Mouse (Mus musculus) midbrain, embryonic 14.5 days (tissue): ENCODE measurements around the gene Scrn2. TPM values are rescaled to one million over a fixed set of nuclear protein-coding genes. Genes with fewer than 3 reads are reported as not detected.

Source experiments
- ATAC-seq: fragments of 200-750 bp; cut with Nextera tagmentation; 2 replicates; pipeline ENCODE4 v1.8.0; 2017; ENCODE audit warnings: moderate number of reproducible peaks, moderate library complexity; ENCODE audit not compliant: low FRiP score, low TSS enrichment
- DNase-seq: peaks from one replicate; pipeline ENCODE4 v3.0.0-alpha.2; 2015
- H3K27ac ChIP-seq: fragments of 300-500 bp; sonication (generic); replicated peaks from 2 replicates; pipeline ENCODE4 v1.5.1; 2014; ENCODE audit warnings: mild to moderate bottlenecking, low read depth, low read length, moderate library complexity
- H3K27me3 ChIP-seq: fragments of 300-500 bp; sonication (generic); 2 replicates; pipeline ENCODE4 v1.6.1; 2014; ENCODE audit warnings: low read length, control low read depth, mixed read lengths; ENCODE audit not compliant: control insufficient read depth, insufficient read depth
- H3K36me3 ChIP-seq: fragments of 300-500 bp; sonication (generic); 2 replicates; pipeline ENCODE4 v1.6.1; 2014; ENCODE audit warnings: low read length, control low read depth; ENCODE audit not compliant: control insufficient read depth, insufficient read depth
- H3K4me1 ChIP-seq: fragments of 300-500 bp; sonication (generic); 2 replicates; pipeline ENCODE4 v1.6.1; 2014; ENCODE audit warnings: mild to moderate bottlenecking, antibody characterized with exemption, low read length, control low read depth; ENCODE audit not compliant: control insufficient read depth, insufficient read depth
- H3K4me2 ChIP-seq: fragments of 300-500 bp; sonication (generic); 2 replicates; pipeline ENCODE4 v1.6.1; 2014; ENCODE audit warnings: mild to moderate bottlenecking, low read length, moderate library complexity
- H3K4me3 ChIP-seq: fragments of 300-500 bp; sonication (generic); replicated peaks from 2 replicates; pipeline ENCODE4 v1.5.1; 2014; ENCODE audit warnings: low read depth, low read length
- H3K9ac ChIP-seq: fragments of 300-500 bp; sonication (generic); replicated peaks from 2 replicates; pipeline ENCODE4 v1.6.1; 2014; ENCODE audit warnings: mild to moderate bottlenecking, low read length, moderate library complexity
- H3K9me3 ChIP-seq: fragments of 300-500 bp; sonication (generic); 2 replicates; pipeline ENCODE4 v1.6.1; 2016; ENCODE audit warnings: low read length, control low read depth, mixed read lengths; ENCODE audit not compliant: control insufficient read depth
- WGBS: fragments of 180-500 bp; shearing (Covaris S2); extraction: QIAGEN DNeasy Blood & Tissue Kit; methylation state at CpG from one replicate; pipeline ENCODE4 v1.1.7; 2014; 5-methylcytosine and 5-hydroxymethylcytosine counted together
- polyA plus RNA-seq: library from polyadenylated mRNA; unstranded; fragments of >200 nt; fragmentation: Nextera tagmentation; extraction: Ambion mirVana; gene quantifications from 2 replicates; pipeline ENCODE4 v1.2.1, GENCODE M21; 2014

Scrn2 gene
- polyA plus RNA-seq, 1 experiment from 2014 or later: 15.6 TPM

DNA sequence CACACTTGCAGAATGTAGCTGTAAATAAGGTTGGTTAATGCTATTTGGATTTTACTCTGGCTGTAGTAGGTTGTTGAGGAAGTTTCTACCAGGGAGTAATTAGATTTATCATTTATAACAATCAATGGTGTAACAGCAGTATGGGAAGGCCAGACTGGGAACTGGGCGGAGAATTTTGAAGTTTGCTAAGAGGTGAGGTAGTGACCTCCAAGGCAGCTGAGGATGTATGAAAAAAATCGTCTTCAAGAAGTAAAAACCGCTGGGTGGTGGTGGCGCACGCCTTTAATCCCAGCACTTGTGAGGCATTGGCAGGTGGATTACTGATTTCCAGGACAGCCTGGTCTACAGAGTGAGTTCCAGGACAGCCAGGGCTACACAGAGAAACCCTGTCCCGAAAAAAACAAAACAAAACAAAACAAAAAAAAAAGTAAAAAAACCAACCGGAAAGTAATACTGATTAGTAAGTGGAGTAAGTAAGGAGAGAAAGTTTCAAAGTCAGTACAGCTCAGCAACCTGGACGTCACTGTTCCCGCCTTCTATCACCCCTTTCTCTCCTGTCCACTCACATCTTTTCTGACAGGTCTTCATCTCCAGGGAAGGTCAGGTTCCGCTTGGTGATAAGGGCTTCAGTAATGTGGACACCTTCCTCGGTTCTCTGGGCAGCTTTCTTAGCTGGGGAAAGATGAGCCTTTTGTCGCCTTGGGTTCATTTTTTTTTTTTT is 10.7 kb downstream of the Scrn2 start:
- peaks cover 13% of the 10 kb centered on the region; the same call in 1 of the 2 replicates for H3K4me1 ChIP-seq
- 0 out of 2 replicates have a peak, but pooled peaks cover 6% of the 10 kb centered on the region for H3K36me3 ChIP-seq
- peak overlapping the region; percentile 78 for H3K4me2 ChIP-seq
- peak overlapping the region; percentile 63 for H3K4me3 ChIP-seq
- H3K9me3 ChIP-seq: no peaks in the 10 kb centered on the region
- H3K27me3 ChIP-seq: no peaks in the 10 kb centered on the region
- no peak for ATAC-seq
- DNase-seq: no peak
- 0 out of 2 replicates have a peak overlapping the region, but pooled peaks have one; percentile 45 for H3K9ac ChIP-seq
- WGBS: 50% methylated on average over 12 of the region's 12 CpGs
- peak overlapping the region; percentile 52; the same call in 1 of the 2 replicates for H3K27ac ChIP-seq

DNA sequence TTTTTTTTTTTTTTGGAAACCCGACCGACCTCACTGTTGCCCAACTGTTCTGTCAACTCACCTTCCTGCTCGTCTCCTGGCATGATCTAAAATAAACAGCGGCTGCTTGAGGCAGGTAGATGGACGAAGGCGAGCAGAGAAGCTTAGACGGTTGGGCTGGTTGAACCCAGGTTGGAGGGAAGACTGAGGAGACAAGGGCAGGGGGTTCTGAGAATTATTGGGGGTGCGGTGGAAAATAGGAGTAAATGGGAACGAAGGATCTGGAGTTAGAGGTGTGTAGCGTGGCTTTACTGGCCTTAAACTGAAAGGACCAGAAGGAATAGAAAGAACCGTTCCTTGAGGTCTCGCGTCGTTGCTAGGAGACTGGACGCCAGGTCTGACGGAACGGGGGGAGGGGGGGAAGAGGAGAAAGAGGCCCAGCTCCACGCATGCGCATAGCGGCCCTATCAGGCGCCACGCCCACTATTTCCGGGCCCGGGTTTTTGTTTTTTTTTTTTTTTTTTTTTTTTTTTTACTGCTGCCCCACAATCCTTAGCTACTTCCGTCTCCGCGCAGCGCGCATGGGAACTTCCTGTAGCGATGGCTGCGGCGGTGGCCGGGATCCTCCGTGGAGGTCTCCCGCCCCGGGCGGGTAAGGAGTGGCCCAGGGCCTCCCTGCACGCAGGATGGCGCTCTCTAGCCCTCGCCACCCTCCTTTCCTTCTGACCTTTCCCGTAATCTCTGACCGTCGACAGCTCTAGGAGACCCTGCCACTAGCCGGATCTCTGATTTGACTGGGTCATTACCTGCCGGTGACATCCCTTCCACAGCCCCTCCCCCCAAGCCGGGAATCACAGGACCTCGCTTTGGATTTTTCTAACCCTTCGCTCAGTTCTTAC is 11.5 kb downstream of the Scrn2 start, which contains the start of the genes Lrrc46 and Mrpl10:
Gene Lrrc46 (minus strand): TSS at position 386 of the 878 bp plus-strand sequence.
Gene Mrpl10 (plus strand): TSS at position 539 of the 878 bp plus-strand sequence.
- Histone ChIP-seq H3K9me3 (no peaks in the 10 kb centered on the region), H3K27ac (peak within 1 kb of the TSS; percentile 84), H3K36me3 (0 out of 2 replicates have a peak, but pooled peaks cover 6% of the 10 kb centered on the region), H3K4me1 (peaks cover 13% of the 10 kb centered on the region; the same call in 1 of the 2 replicates), H3K27me3 (no peaks in the 10 kb centered on the region), H3K4me3 (peak within 1 kb of the TSS; percentile 63), H3K9ac (peak within 1 kb of the TSS; percentile 84), H3K4me2 (peak within 1 kb of the TSS; percentile 83)
- DNase-seq: peak; percentile 99
- peak; percentile 90 for ATAC-seq
- under 1% methylated on average over 48 of the region's 48 CpGs for WGBS

DNA sequence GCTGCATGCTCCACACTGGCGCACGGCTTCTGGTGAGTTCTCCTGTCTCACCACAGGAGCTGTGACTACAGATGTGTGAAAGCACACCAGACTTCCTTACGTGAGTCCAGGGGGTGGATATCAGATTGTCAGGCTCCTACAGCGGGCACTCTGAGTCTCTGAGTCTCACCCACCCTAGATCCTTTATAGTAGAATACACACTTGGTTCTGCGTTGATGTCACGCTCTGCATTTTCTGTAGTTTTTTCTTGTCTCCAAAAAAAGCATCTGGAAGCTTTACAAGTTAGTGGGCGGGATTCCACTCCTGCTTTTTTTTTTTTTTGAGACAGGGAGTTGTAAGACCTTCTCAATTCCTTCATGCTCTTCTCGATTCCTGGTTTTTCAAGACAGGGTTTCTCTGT is 15.2 kb downstream of the Scrn2 start:
- Histone ChIP-seq H3K36me3 (peaks cover 26% of the 10 kb centered on the region), H3K4me3 (no peak overlapping the region), H3K4me2 (no peak overlapping the region), H3K9ac (no peak overlapping the region), H3K4me1 (peaks cover 13% of the 10 kb centered on the region; the same call in 1 of the 2 replicates), H3K27ac (no peak overlapping the region), H3K27me3 (no peaks in the 10 kb centered on the region), H3K9me3 (no peaks in the 10 kb centered on the region)
- ATAC-seq (no peak), DNase-seq (no peak)
- 97% methylated on average over 8 of the region's 8 CpGs for WGBS

DNA sequence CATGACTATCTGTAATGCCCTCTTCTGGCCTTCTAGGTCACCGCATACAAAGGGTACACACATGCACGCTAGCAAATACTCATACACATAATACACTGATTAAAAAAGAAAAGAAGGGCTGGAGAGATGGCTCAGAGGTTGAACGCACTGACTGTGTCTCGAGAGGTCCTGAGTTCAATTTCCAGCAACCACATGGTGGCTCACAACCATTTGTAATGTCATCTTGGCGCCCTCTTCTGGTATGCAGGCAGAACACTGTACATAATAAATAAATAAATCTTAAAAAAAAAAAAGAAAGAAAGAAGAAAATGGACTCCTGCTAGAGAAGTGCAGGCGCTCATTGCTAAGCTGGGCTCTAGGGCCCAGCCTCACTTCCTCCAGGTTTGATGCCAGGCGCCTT is 16.1 kb downstream of the Scrn2 start:
- H3K4me2 ChIP-seq: no peak overlapping the region
- H3K27me3 ChIP-seq: no peaks in the 10 kb centered on the region
- H3K4me3 ChIP-seq: no peak overlapping the region
- no peaks in the 10 kb centered on the region for H3K9me3 ChIP-seq
- DNase-seq (no peak), ATAC-seq (no peak)
- no peak overlapping the region for H3K27ac ChIP-seq
- WGBS: 84% methylated on average over 7 of the region's 7 CpGs
- peaks cover 26% of the 10 kb centered on the region for H3K36me3 ChIP-seq
- H3K9ac ChIP-seq: no peak overlapping the region
- peaks cover 11% of the 10 kb centered on the region; the same call in 1 of the 2 replicates for H3K4me1 ChIP-seq

DNA sequence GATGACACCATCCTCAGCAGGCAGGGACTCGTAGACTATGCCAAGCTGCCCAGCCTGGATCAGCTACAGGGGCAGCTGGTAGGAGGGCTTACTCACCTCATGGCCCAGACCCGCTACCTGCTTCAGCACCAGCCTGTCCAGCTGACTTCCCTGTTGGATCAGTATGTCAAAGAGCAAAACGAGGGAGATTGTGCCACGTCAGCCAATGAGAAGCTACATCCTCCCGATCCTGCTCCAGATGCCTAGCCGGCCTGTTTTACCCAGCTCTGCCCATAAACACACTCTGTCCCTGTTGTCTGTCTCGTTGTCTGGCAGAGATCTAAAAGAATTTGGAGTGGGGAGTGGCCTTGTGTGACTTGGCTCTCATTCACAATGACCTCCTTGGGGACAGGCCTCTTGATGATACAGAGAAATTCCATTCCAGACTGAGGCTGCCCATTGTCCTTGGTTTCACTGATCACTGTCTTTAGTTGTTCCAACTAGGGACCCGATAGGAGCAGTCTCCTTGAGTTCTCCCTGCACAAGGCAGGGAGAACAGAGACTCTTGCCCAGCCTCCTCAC is 18.4 kb downstream of the Scrn2 start:
- Histone ChIP-seq H3K27ac (no peak overlapping the region), H3K27me3 (no peaks in the 10 kb centered on the region), H3K9ac (no peak overlapping the region), H3K4me3 (no peak overlapping the region), H3K4me2 (no peak overlapping the region), H3K4me1 (peaks cover 14% of the 10 kb centered on the region), H3K9me3 (no peaks in the 10 kb centered on the region), H3K36me3 (peaks cover 30% of the 10 kb centered on the region)
- ATAC-seq: no peak
- DNase-seq: no peak
- 88% methylated on average over 8 of the region's 8 CpGs for WGBS

DNA sequence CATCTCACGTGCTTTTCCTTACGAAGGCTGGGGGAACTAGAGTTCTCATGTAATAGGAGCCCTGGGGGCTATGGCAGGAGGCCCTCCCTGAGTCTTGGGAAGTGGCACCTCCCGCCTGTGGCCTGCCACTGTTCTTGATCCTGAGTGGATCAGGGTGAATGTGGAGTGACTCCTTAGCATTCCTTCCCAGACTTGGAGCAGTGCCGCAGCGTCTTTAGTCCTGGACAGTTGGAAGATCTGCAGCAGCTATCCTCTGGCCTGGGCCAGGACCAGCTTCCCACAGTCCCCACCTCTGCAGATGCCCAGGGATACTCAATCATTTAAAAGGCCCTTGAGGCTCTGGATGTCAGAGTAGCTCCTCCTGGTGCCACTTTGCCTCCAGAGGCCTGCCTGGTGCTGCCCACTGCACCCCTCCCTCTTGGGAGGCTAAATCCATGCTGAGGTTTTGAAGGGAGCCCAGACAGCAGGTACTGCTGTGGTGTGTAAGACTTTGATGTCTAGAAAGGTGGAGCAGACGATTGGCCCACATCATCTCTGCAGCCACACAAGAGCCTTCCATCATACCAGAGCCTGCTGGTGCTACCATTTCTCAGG is 19.9 kb downstream of the Scrn2 start:
- WGBS: 79% methylated on average over 6 of the region's 6 CpGs
- ATAC-seq: no peak

DNA sequence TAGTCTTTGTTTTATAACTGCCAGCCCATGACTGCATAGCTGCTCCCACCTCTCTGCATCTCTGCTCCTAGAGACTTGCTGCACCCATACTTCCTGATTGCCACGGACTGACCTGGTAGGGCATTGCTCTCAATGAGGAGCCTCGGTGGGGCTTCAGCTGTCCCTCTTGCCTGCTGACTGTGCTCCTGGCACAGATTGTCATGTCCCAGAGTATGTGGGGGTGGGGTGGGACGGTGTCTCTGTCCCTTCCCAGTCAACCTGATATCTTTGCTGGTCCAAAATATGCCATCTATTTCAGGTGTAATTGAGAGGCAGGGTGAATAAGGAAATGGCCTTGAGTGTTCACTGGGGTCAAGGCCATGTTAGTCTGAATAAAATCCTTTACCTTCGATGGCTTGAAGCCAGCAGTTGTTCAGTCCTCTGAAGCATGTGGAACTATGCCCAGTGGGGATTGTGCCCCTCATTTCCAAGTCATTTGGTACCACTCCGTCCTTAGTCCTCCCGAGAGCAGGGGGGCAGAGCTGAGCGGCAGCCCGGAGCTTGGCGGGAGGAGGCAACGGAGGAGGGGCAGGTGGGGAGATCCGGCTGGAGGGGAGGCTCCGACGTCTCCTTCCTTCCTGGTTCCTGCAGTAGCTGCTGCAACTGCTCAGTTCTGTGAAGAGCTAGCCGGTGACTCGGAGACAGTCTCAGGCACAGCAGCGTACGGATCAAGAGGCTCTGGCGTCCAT is 20.6 kb downstream of the Scrn2 start, which contains the start of gene Osbpl7:
Gene Osbpl7 (plus strand): TSS at position 413 of the 728 bp plus-strand sequence.
- Histone ChIP-seq H3K4me2 (peak within 1 kb of the TSS; percentile 94), H3K36me3 (peaks cover 39% of the 10 kb centered on the region), H3K9ac (peak within 1 kb of the TSS; percentile 78), H3K27me3 (no peaks in the 10 kb centered on the region), H3K4me1 (peaks cover 14% of the 10 kb centered on the region), H3K27ac (peak within 1 kb of the TSS; percentile 52), H3K4me3 (peak within 1 kb of the TSS; percentile 64), H3K9me3 (no peaks in the 10 kb centered on the region)
- ATAC-seq: peak; percentile 82
- DNase-seq: peak; percentile 87
- WGBS: 8% methylated on average over 18 of the region's 18 CpGs

More for the DNA sequence above, 19.9 kb downstream of the Scrn2 start:
- no peak overlapping the region for H3K9ac ChIP-seq
- H3K27me3 ChIP-seq: no peaks in the 10 kb centered on the region
- peaks cover 14% of the 10 kb centered on the region for H3K4me1 ChIP-seq
- H3K4me3 ChIP-seq: no peak overlapping the region
- no peak for DNase-seq
- no peak overlapping the region for H3K4me2 ChIP-seq
- H3K27ac ChIP-seq: no peak overlapping the region
- H3K36me3 ChIP-seq: peaks cover 35% of the 10 kb centered on the region
- H3K9me3 ChIP-seq: no peaks in the 10 kb centered on the region
